Mouse (Mus musculus) kidney, embryonic 16.5 days (tissue): ENCODE data around the gene Rgl1. TPM values are rescaled to one million over a fixed set of nuclear protein-coding genes. Genes with fewer than 3 reads are reported as not detected.

Experiments
- ATAC-seq: fragments of 200-750 bp; cut with Nextera tagmentation; 2 replicates; pipeline ENCODE4 v1.8.0; 2017; ENCODE audit warnings: moderate TSS enrichment; ENCODE audit not compliant: low FRiP score, low TSS enrichment
- H3K27ac ChIP-seq: fragments of 300-500 bp; sonication (generic); 2 replicates; pipeline ENCODE4 v1.5.1; 2014; ENCODE audit warnings: low read length
- H3K27me3 ChIP-seq: fragments of 300-500 bp; sonication (generic); 2 replicates; pipeline ENCODE4 v1.6.1; 2014; ENCODE audit warnings: low read length, control low read depth, mixed read lengths; ENCODE audit not compliant: insufficient read depth
- H3K36me3 ChIP-seq: fragments of 300-500 bp; sonication (generic); 2 replicates; pipeline ENCODE4 v1.6.1; 2014; ENCODE audit warnings: low read length, control low read depth, mixed read lengths; ENCODE audit not compliant: insufficient read depth
- H3K4me1 ChIP-seq: fragments of 300-500 bp; sonication (generic); 2 replicates; pipeline ENCODE4 v1.6.1; 2014; ENCODE audit warnings: low read length, control low read depth, mixed read lengths; ENCODE audit not compliant: insufficient read depth
- H3K4me2 ChIP-seq: fragments of 300-500 bp; sonication (generic); replicated peaks from 2 replicates; pipeline ENCODE4 v1.6.1; 2014; ENCODE audit warnings: low read depth, low read length
- H3K4me3 ChIP-seq: fragments of 300-500 bp; sonication (generic); 2 replicates; pipeline ENCODE4 v1.5.1; 2014; ENCODE audit warnings: mild to moderate bottlenecking, low read length
- H3K9ac ChIP-seq: fragments of 300-500 bp; sonication (generic); replicated peaks from 2 replicates; pipeline ENCODE4 v1.6.1; 2014; ENCODE audit warnings: low read length
- H3K9me3 ChIP-seq: fragments of 300-500 bp; sonication (generic); 2 replicates; pipeline ENCODE4 v1.6.1; 2016; ENCODE audit warnings: low read length, control low read depth
- WGBS: fragments of 180-500 bp; shearing (Covaris S2); extraction: QIAGEN DNeasy Blood & Tissue Kit; methylation state at CpG from one replicate; pipeline ENCODE4 v1.1.7; 2014; 5-methylcytosine and 5-hydroxymethylcytosine counted together
- polyA plus RNA-seq: library from polyadenylated mRNA; unstranded; fragments of >200 nt; fragmentation: Nextera tagmentation; extraction: Ambion mirVana; gene quantifications from 2 replicates; pipeline ENCODE4 v1.2.1, GENCODE M21; 2015

The Rgl1 gene
- polyA plus RNA-seq, 1 experiment from 2014 or later: 58.6 TPM

GRCm38 (mm10) chr1:152497581-152497980 is 268.6 kb downstream of the Rgl1 start:
- peak overlapping the region; percentile 45 for H3K9ac ChIP-seq
- peak overlapping the region; percentile 45 for H3K4me2 ChIP-seq
- peak; percentile 84 for ATAC-seq
- no peaks in the 10 kb centered on the region for H3K27me3 ChIP-seq
- peak overlapping the region; percentile 57 for H3K27ac ChIP-seq
- H3K9me3 ChIP-seq: no peaks in the 10 kb centered on the region
- no peaks in the 10 kb centered on the region for H3K36me3 ChIP-seq
- peak overlapping the region; percentile 12 for H3K4me3 ChIP-seq
- WGBS: 11% methylated on average over 11 of the region's 11 CpGs
- H3K4me1 ChIP-seq: peaks cover 11% of the 10 kb centered on the region

GRCm38 (mm10) chr1:152496831-152497230 is 269.3 kb downstream of the Rgl1 start:
- Histone ChIP-seq H3K4me1 (peaks cover 11% of the 10 kb centered on the region), H3K36me3 (no peaks in the 10 kb centered on the region), H3K4me3 (no peak overlapping the region), H3K9me3 (no peaks in the 10 kb centered on the region), H3K27ac (no peak overlapping the region), H3K9ac (no peak overlapping the region), H3K27me3 (no peaks in the 10 kb centered on the region), H3K4me2 (no peak overlapping the region)
- 58% methylated on average over 2 of the region's 2 CpGs for WGBS
- 0 out of 2 replicates have a peak, but pooled peaks have one; percentile 27 for ATAC-seq

- Histone ChIP-seq H3K4me3 (no peak overlapping the region), H3K36me3 (no peaks in the 10 kb centered on the region), H3K27ac (no peak overlapping the region), H3K4me1 (peaks cover 1% of the 10 kb centered on the region), H3K9me3 (no peaks in the 10 kb centered on the region), H3K27me3 (no peaks in the 10 kb centered on the region), H3K4me2 (no peak overlapping the region), H3K9ac (no peak overlapping the region)
- no peak for ATAC-seq
- 91% methylated on average over 1 of the region's 1 CpGs for WGBS
These were observed 273.9 kb downstream of the Rgl1 start for GRCm38 (mm10) chr1:152492258-152492657.

GRCm38 (mm10) chr1:152490842-152491241 is 275.3 kb downstream of the Rgl1 start:
- ATAC-seq: no peak
- Histone ChIP-seq H3K4me2 (no peak overlapping the region), H3K9me3 (no peaks in the 10 kb centered on the region), H3K36me3 (no peaks in the 10 kb centered on the region), H3K9ac (no peak overlapping the region), H3K27ac (no peak overlapping the region), H3K27me3 (no peaks in the 10 kb centered on the region), H3K4me3 (no peak overlapping the region), H3K4me1 (no peaks in the 10 kb centered on the region)
- WGBS: 78% methylated on average over 1 of the region's 1 CpGs

GRCm38 (mm10) chr1:152476126-152476525 is 290.0 kb downstream of the Rgl1 start:
- 84% methylated on average over 4 of the region's 4 CpGs for WGBS
- H3K9ac ChIP-seq: no peak overlapping the region
- ATAC-seq: no peak
- H3K27me3 ChIP-seq: no peaks in the 10 kb centered on the region
- H3K9me3 ChIP-seq: no peaks in the 10 kb centered on the region
- no peaks in the 10 kb centered on the region for H3K36me3 ChIP-seq
- no peak overlapping the region for H3K27ac ChIP-seq
- no peaks in the 10 kb centered on the region for H3K4me1 ChIP-seq
- no peak overlapping the region for H3K4me2 ChIP-seq
- no peak overlapping the region for H3K4me3 ChIP-seq

GRCm38 (mm10) chr1:152468443-152468842 is 297.7 kb downstream of the Rgl1 start:
- H3K27ac ChIP-seq: no peak overlapping the region
- 84% methylated on average over 9 of the region's 9 CpGs for WGBS
- no peak overlapping the region for H3K4me2 ChIP-seq
- ATAC-seq: no peak
- H3K4me3 ChIP-seq: no peak overlapping the region
- H3K36me3 ChIP-seq: no peaks in the 10 kb centered on the region
- H3K27me3 ChIP-seq: no peaks in the 10 kb centered on the region
- no peaks in the 10 kb centered on the region for H3K9me3 ChIP-seq
- no peak overlapping the region for H3K9ac ChIP-seq
- peaks cover 3% of the 10 kb centered on the region; the same call in 1 of the 2 replicates for H3K4me1 ChIP-seq

Other genes with a start within 250 kb of the Rgl1 start
- gene Apobec4, start 15.8 kb downstream of the Rgl1 start, polyA plus RNA-seq: not detected in 2 replicates
- gene Arpc5, start 191 bp upstream of the Rgl1 start, polyA plus RNA-seq: 239 and 252 TPM in 2 replicates
- gene Ncf2, start 33.8 kb upstream of the Rgl1 start, polyA plus RNA-seq: 6.7 and 7.8 TPM in 2 replicates
- 25.9 and 32.6 TPM in 2 replicates for gene Smg7, start 136.3 kb upstream of the Rgl1 start, polyA plus RNA-seq
- 0.86 and 1.3 TPM in 2 replicates for gene Nmnat2, start 188.6 kb upstream of the Rgl1 start, polyA plus RNA-seq